Mouse (Mus musculus) thymus, adult 2 months (tissue): Measurements from ENCODE around the gene Ldhb. TPM values are rescaled to one million over a fixed set of nuclear protein-coding genes. Genes with fewer than 3 reads are reported as not detected.
A peak's percentile ranks its signal among the peaks of the same experiment; 100 is the strongest.

Source experiments
- DNase-seq: peaks from one replicate; pipeline ENCODE4 v3.0.0; 2021
- H3K27ac ChIP-seq: fragments of 200-500 bp; 2 replicates; pipeline ENCODE4 v1.5.1; 2012; ENCODE audit warnings: low read length, control low read depth; ENCODE audit not compliant: control insufficient read depth, insufficient read depth
- H3K27me3 ChIP-seq: fragments of 200-500 bp; 2 replicates; pipeline ENCODE4 v1.6.1; 2012; ENCODE audit warnings: mild to moderate bottlenecking, low read length, moderate library complexity, mixed read lengths; ENCODE audit not compliant: control insufficient read depth, insufficient read depth
- H3K36me3 ChIP-seq: fragments of 200-500 bp; 2 replicates; pipeline ENCODE4 v1.6.1; 2012; ENCODE audit warnings: mild to moderate bottlenecking, low read length, moderate library complexity; ENCODE audit not compliant: control insufficient read depth, insufficient read depth
- H3K4me1 ChIP-seq: fragments of 200-500 bp; replicated peaks from 2 replicates; pipeline ENCODE4 v1.6.1; 2012; ENCODE audit warnings: low read length; ENCODE audit not compliant: control insufficient read depth, insufficient read depth
- H3K4me3 ChIP-seq: fragments of 200-500 bp; 2 replicates; pipeline ENCODE4 v1.5.1; 2012; ENCODE audit warnings: mild to moderate bottlenecking, low read length, control low read depth, moderate library complexity; ENCODE audit not compliant: control insufficient read depth, insufficient read depth
- CTCF ChIP-seq: fragments of 200-500 bp; IDR thresholded peaks from 2 replicates; pipeline ENCODE4 v1.5.1; 2012; ENCODE audit warnings: mild to moderate bottlenecking, control low read depth, low read length, moderate library complexity, borderline replicate concordance; ENCODE audit not compliant: control insufficient read depth, poor library complexity, insufficient read depth; ENCODE audit errors: extremely low read depth
- POLR2A ChIP-seq: fragments of 200-500 bp; IDR thresholded peaks from 2 replicates; pipeline ENCODE4 v1.6.1; 2012; ENCODE audit warnings: mild to moderate bottlenecking, low read length, control low read depth, moderate library complexity; ENCODE audit not compliant: control insufficient read depth, poor library complexity, insufficient read depth; ENCODE audit errors: extremely low read depth
- WGBS: fragments of 180-500 bp; shearing (Covaris S2); methylation state at CpG from one replicate; pipeline ENCODE4 v1.1.7; 2018; 5-methylcytosine and 5-hydroxymethylcytosine counted together
- polyA plus RNA-seq: library from polyadenylated mRNA; depleted of rRNA; stranded (reverse); fragments of >200 nt; gene quantifications from 2 replicates; pipeline ENCODE4 v1.2.3, GENCODE M21; 2012

The Ldhb gene
- polyA plus RNA-seq, 1 experiment, result 525 TPM

DNA sequence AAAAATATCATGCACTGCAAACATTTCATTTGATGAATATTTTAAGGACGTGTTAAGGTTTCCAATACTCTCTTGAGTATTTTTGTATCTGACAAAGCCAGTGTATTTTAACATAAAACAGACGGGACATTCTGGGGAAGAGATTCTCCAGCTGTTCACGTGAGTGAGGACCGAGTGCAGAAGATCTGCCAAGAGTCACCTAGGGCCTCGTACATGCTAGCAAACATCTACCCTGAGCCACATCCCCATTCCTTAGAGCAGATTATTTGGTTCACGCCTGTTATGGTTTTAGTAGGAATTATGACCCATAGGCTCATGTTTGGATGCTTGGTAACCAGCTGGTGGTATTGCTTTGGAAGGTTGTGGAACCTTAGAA, 35.0 kb upstream of the Ldhb start:
- no peaks in the 10 kb centered on the region for H3K36me3 ChIP-seq
- peaks cover 6% of the 10 kb centered on the region for H3K4me1 ChIP-seq
- no peaks in the 10 kb centered on the region for H3K27me3 ChIP-seq
- no peak for DNase-seq
- H3K4me3 ChIP-seq, result no peak overlapping the region
- no peak overlapping the region for H3K27ac ChIP-seq
- no peak for TF ChIP-seq POLR2A
- TF ChIP-seq CTCF, result no peak
- 95% methylated on average over 6 of the region's 6 CpGs for WGBS

- DNase-seq, result no peak
- peaks cover 6% of the 10 kb centered on the region for H3K4me1 ChIP-seq
- 86% methylated on average over 8 of the region's 8 CpGs for WGBS
- no peak overlapping the region for H3K4me3 ChIP-seq
- H3K27ac ChIP-seq, result no peak overlapping the region
- no peaks in the 10 kb centered on the region for H3K27me3 ChIP-seq
- TF ChIP-seq CTCF, result no peak
- no peak for TF ChIP-seq POLR2A
- no peaks in the 10 kb centered on the region for H3K36me3 ChIP-seq
These were observed 34.5 kb upstream of the Ldhb start for GRCm38 (mm10) chr6:142542082-142542799.

- Histone ChIP-seq H3K4me3 (no peak overlapping the region), H3K4me1 (peaks cover 6% of the 10 kb centered on the region), H3K27me3 (no peaks in the 10 kb centered on the region), H3K27ac (no peak overlapping the region), H3K36me3 (no peaks in the 10 kb centered on the region)
- no peak for DNase-seq
- 96% methylated on average over 10 of the region's 10 CpGs for WGBS
- TF ChIP-seq CTCF, result no peak
- TF ChIP-seq POLR2A, result no peak
These were observed 32.9 kb upstream of the Ldhb start for GRCm38 (mm10) chr6:142540561-142541160.

- Histone ChIP-seq H3K4me1 (peaks cover 6% of the 10 kb centered on the region), H3K4me3 (no peak overlapping the region), H3K36me3 (no peaks in the 10 kb centered on the region), H3K27me3 (no peaks in the 10 kb centered on the region), H3K27ac (no peak overlapping the region)
- no peak for DNase-seq
- TF ChIP-seq POLR2A (no peak), CTCF (no peak)
- 96% methylated on average over 5 of the region's 5 CpGs for WGBS
These were observed 32.4 kb upstream of the Ldhb start for GRCm38 (mm10) chr6:142540131-142540530.

- Histone ChIP-seq H3K27ac (peak overlapping the region; percentile 53; the same call in 1 of the 2 replicates), H3K36me3 (no peaks in the 10 kb centered on the region), H3K27me3 (no peaks in the 10 kb centered on the region), H3K4me1 (peaks cover 6% of the 10 kb centered on the region), H3K4me3 (no peak overlapping the region)
- DNase-seq, result peak; percentile 69
- TF ChIP-seq POLR2A (0 out of 2 replicates have a peak, but pooled peaks have one; percentile 22), CTCF (0 out of 2 replicates have a peak, but pooled peaks have one; percentile 38)
- 47% methylated on average over 17 of the region's 17 CpGs for WGBS
These were observed 30.7 kb upstream of the Ldhb start for GRCm38 (mm10) chr6:142538503-142538902.

DNA sequence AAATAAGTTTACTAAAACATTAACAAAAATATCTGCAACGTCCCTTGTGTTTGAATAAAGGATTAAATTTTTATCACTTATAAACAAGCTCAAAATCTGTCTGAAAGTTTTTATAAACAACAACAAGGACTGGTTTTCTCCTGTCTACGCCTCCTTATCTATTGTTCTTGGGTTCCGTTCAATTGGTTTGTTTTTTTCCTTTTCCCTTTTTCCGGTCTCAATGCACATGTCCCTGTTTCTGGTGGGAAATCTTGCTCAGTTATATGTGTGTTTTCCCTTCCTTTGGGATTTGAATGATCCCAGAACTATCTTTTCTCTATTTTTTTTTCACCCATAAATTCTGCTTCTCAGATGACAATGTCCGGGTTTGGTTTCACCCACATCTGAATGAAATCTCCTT, 25.7 kb upstream of the Ldhb start:
- no peak for TF ChIP-seq POLR2A
- no peak for TF ChIP-seq CTCF
- Histone ChIP-seq H3K4me3 (no peak overlapping the region), H3K27me3 (no peaks in the 10 kb centered on the region), H3K4me1 (peaks cover 5% of the 10 kb centered on the region), H3K36me3 (no peaks in the 10 kb centered on the region), H3K27ac (no peak overlapping the region)
- WGBS, result 92% methylated on average over 5 of the region's 5 CpGs
- DNase-seq, result no peak

GRCm38 (mm10) chr6:142532686-142533085, 24.9 kb upstream of the Ldhb start:
- no peak overlapping the region for H3K27ac ChIP-seq
- no peak overlapping the region for H3K4me3 ChIP-seq
- TF ChIP-seq CTCF (no peak), POLR2A (no peak)
- H3K36me3 ChIP-seq, result no peaks in the 10 kb centered on the region
- DNase-seq, result no peak
- 96% methylated on average over 2 of the region's 2 CpGs for WGBS
- H3K4me1 ChIP-seq, result no peaks in the 10 kb centered on the region
- no peaks in the 10 kb centered on the region for H3K27me3 ChIP-seq
